In the genomic region with DNA sequence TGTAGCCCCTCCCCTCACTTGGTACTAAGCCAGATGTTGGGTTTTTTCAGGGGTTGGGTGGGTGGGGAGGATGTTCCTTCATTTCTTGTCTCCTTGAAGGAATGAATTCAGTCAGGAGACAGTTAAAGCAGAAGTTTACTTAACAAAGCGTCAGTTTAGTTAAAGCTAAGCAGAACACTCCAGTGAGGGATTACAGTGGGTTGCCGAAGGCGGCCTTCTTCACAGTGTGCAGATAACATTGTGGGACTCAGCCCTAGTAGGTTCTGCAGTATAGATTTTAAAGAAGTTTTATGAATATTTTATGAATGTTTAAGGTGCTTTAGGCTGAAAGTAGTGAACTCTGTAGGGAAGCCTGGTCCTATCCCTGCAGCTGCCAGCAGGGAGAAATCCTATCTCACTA, we compare ENCODE assay signal across 21 mouse cellular contexts. TPM values are rescaled to one million over a fixed set of nuclear protein-coding genes. Genes with fewer than 3 reads are reported as not detected.
DNase-seq lines count a peak whose midpoint lies in the region; ATAC-seq and TF ChIP-seq lines count a peak whose summit lies in the region.
"Had no signal": no experiment of that assay in that cellular context is flagged by ENCODE, and none has a peak within 500 bp of the region (broad histone marks: within the 10 kb centered on the region; RNA-seq: fewer than 3 reads in every experiment).

No protein-coding gene starts in this region.

- WGBS in lung, embryonic 14.5 days = 14% methylated on average over 3 of the region's 3 CpGs
- WGBS in stomach, embryonic 14.5 days = 9% methylated on average over 3 of the region's 3 CpGs

- H3K27ac ChIP-seq in lung, embryonic 14.5 days (ENCODE audit: low read depth) = no peak overlapping the region; the same call in 1 of the 2 replicates
- peak overlapping the region; percentile 28; the same call in 1 of the 2 replicates for H3K27ac ChIP-seq in brown adipose tissue, adult 24 weeks (replicated peaks; ENCODE audit: low read depth, low read length)
- peak overlapping the region; percentile 63; the same call in 1 of the 2 replicates for H3K27ac ChIP-seq in stomach, embryonic 14.5 days (ENCODE audit: low read length)
- H3K27ac ChIP-seq: embryonic facial prominence, embryonic 15.5 days; forebrain, embryonic 10.5 days; gastrocnemius, adult 2 months; heart, embryonic 13.5 days had no signal

- peaks cover 12% of the 10 kb centered on the region; the same call in 1 of the 2 replicates for H3K4me1 ChIP-seq in lung, embryonic 14.5 days (ENCODE audit: insufficient read depth)
- no peaks in the 10 kb centered on the region for H3K4me1 ChIP-seq in brown adipose tissue, adult 24 weeks (ENCODE audit: control insufficient read depth, insufficient read depth, insufficient read length, low read length)
- H3K4me1 ChIP-seq in stomach, embryonic 14.5 days (ENCODE audit: control insufficient read depth, insufficient read depth, low read length) = peaks cover 11% of the 10 kb centered on the region; the same call in 1 of the 2 replicates
- H3K4me1 ChIP-seq: embryonic facial prominence, embryonic 15.5 days; forebrain, embryonic 10.5 days had no signal

- H3K9me3 ChIP-seq in lung, embryonic 14.5 days (ENCODE audit: low read depth, low read length) = no peaks in the 10 kb centered on the region
- H3K9me3 ChIP-seq in stomach, embryonic 14.5 days (ENCODE audit: control insufficient read depth, low read depth, low read length) = no peaks in the 10 kb centered on the region
- H3K9me3 ChIP-seq: embryonic facial prominence, embryonic 15.5 days; forebrain, embryonic 10.5 days; heart, embryonic 13.5 days had no signal

- no peak for TF ChIP-seq CTCF in lung, embryonic 14.5 days (IDR thresholded peaks at IDR 0.05; ENCODE audit: low read depth)

- H3K36me3 ChIP-seq in lung, embryonic 14.5 days (ENCODE audit: insufficient read depth) = no peaks in the 10 kb centered on the region
- H3K36me3 ChIP-seq in stomach, embryonic 14.5 days (ENCODE audit: control insufficient read depth, insufficient read depth, low read length) = no peaks in the 10 kb centered on the region
- H3K36me3 ChIP-seq: embryonic facial prominence, embryonic 15.5 days; forebrain, embryonic 10.5 days; heart, embryonic 13.5 days had no signal

- no peak overlapping the region for H3K9ac ChIP-seq in lung, embryonic 14.5 days
- no peak overlapping the region for H3K9ac ChIP-seq in stomach, embryonic 14.5 days (replicated peaks; ENCODE audit: low read depth, low read length)
- H3K9ac ChIP-seq: embryonic facial prominence, embryonic 15.5 days; heart, embryonic 13.5 days had no signal

- peak; percentile 65 for ATAC-seq in lung, embryonic 14.5 days (ENCODE audit: insufficient read depth)
- peak; percentile 72; the same call in 1 of the 2 replicates for ATAC-seq in stomach, embryonic 14.5 days (ENCODE audit: insufficient number of reproducible peaks, insufficient read depth, low FRiP score, low read depth)
- ATAC-seq: activated CD4-positive, CD25-positive, alpha-beta regulatory T cell, adult 4 months; forebrain, embryonic 14.5 days; Patski had no signal

- H3K4me3 ChIP-seq in lung, embryonic 14.5 days (ENCODE audit: low read depth, low read length) = no peak overlapping the region
- H3K4me3 ChIP-seq in brown adipose tissue, adult 24 weeks (ENCODE audit: insufficient read depth, low read depth, low read length) = no peak overlapping the region
- no peak overlapping the region for H3K4me3 ChIP-seq in stomach, embryonic 14.5 days (ENCODE audit: low read depth, low read length)
- H3K4me3 ChIP-seq: embryonic facial prominence, embryonic 15.5 days; erythroblast, embryonic 14.5 days; forebrain, embryonic 10.5 days; gastrocnemius, adult 2 months; heart, embryonic 13.5 days had no signal

- peak; percentile 68 for DNase-seq in lung, embryonic 14.5 days
- DNase-seq in lung, postnatal 25 days (ENCODE audit: low spot score) = no peak
- peak; percentile 18 for DNase-seq in yolk sac, embryonic 10.5 days (ENCODE audit: low spot score)
- no peak for DNase-seq in spleen, postnatal 4 days (ENCODE audit: low spot score in 2 of 2)
- no peak for DNase-seq in neural tube, embryonic 10.5 days (ENCODE audit: extremely low spot score, low spot score)
- DNase-seq: adrenal gland, postnatal 14 days; cerebellum, adult 2 months; cerebellum, postnatal 10 days; embryo, embryonic 11 days; gastrocnemius, adult 2 months; gastrocnemius, postnatal 25 days; heart, postnatal 36 days had no signal

- H3K27me3 ChIP-seq in lung, embryonic 14.5 days (ENCODE audit: insufficient read depth, low read length) = no peaks in the 10 kb centered on the region
- H3K27me3 ChIP-seq in stomach, embryonic 14.5 days (ENCODE audit: control insufficient read depth, insufficient read depth, low read length) = no peaks in the 10 kb centered on the region
- H3K27me3 ChIP-seq: embryonic facial prominence, embryonic 15.5 days; Patski had no signal

- no peak overlapping the region for H3K4me2 ChIP-seq in lung, embryonic 14.5 days
- H3K4me2 ChIP-seq in stomach, embryonic 14.5 days (replicated peaks; ENCODE audit: low read depth, low read length) = no peak overlapping the region
- H3K4me2 ChIP-seq: embryonic facial prominence, embryonic 15.5 days; heart, embryonic 13.5 days had no signal

RNA-seq across cellular contexts. Expression of a gene that starts 27.7 kb away (rescaled TPM):
- polyA plus RNA-seq in lung, embryonic 14.5 days (2014; fragmentation: Nextera tagmentation; extraction: Ambion mirVana) = 49.8 and 53.5 TPM in 2 replicates
- 10.1 and 13.3 TPM in 2 replicates for polyA plus RNA-seq in brown adipose tissue, adult 24 weeks (2012; ENCODE audit: insufficient read depth, insufficient read length, missing spikeins)
- polyA plus RNA-seq in stomach, embryonic 14.5 days (2014; fragmentation: Nextera tagmentation; extraction: Ambion mirVana) = 42.4 and 45.4 TPM in 2 replicates

Comparison
In these comparisons a context has a peak if more than half of its experiments do, and no peak if none do; other contexts are left out.
1. DNase-seq: peak in lung, embryonic 14.5 days (single experiment) and yolk sac, embryonic 10.5 days (single experiment); none in lung, postnatal 25 days (single experiment), spleen, postnatal 4 days (0 of 2) and neural tube, embryonic 10.5 days (single experiment).